Mouse (Mus musculus) limb, embryonic 10.5 days (tissue): Measurements from ENCODE around the gene Efcab14. TPM values are rescaled to one million over a fixed set of nuclear protein-coding genes. Genes with fewer than 3 reads are reported as not detected.

Source experiments
- DNase-seq: peaks from one replicate; pipeline ENCODE4 v3.0.0-alpha.2; 2017; ENCODE audit warnings: low spot score
- H3K27ac ChIP-seq: fragments of 300-500 bp; sonication (generic); 2 replicates; pipeline ENCODE4 v1.5.1; 2016; ENCODE audit warnings: mild to moderate bottlenecking
- H3K27me3 ChIP-seq: fragments of 300-500 bp; sonication (generic); 2 replicates; pipeline ENCODE4 v1.6.1; 2016; ENCODE audit warnings: low read depth, mild to moderate bottlenecking; ENCODE audit not compliant: poor library complexity, severe bottlenecking
- H3K36me3 ChIP-seq: fragments of 300-500 bp; sonication (generic); 2 replicates; pipeline ENCODE4 v1.6.1; 2016; ENCODE audit warnings: mild to moderate bottlenecking, moderate library complexity
- H3K4me1 ChIP-seq: fragments of 300-500 bp; sonication (generic); 2 replicates; pipeline ENCODE4 v1.6.1; 2016
- H3K4me3 ChIP-seq: fragments of 300-500 bp; sonication (generic); 2 replicates; pipeline ENCODE4 v1.5.1; 2016; ENCODE audit warnings: mild to moderate bottlenecking, moderate library complexity
- H3K9me3 ChIP-seq: fragments of 300-500 bp; sonication (generic); replicated peaks from 2 replicates; pipeline ENCODE4 v1.6.1; 2016; ENCODE audit warnings: mild to moderate bottlenecking
- WGBS: fragments of 180-500 bp; shearing (Covaris S2); methylation state at CpG from one replicate; pipeline ENCODE4 v1.1.7; 2016; 5-methylcytosine and 5-hydroxymethylcytosine counted together
- polyA plus RNA-seq: library from polyadenylated mRNA; unstranded; fragments of >200 nt; fragmentation: Nextera tagmentation; extraction: Ambion mirVana; gene quantifications from 2 replicates; pipeline ENCODE4 v1.2.1, GENCODE M21; 2016

Gene Efcab14
- 30.8 and 34.0 TPM in 2 replicates for polyA plus RNA-seq

DNA sequence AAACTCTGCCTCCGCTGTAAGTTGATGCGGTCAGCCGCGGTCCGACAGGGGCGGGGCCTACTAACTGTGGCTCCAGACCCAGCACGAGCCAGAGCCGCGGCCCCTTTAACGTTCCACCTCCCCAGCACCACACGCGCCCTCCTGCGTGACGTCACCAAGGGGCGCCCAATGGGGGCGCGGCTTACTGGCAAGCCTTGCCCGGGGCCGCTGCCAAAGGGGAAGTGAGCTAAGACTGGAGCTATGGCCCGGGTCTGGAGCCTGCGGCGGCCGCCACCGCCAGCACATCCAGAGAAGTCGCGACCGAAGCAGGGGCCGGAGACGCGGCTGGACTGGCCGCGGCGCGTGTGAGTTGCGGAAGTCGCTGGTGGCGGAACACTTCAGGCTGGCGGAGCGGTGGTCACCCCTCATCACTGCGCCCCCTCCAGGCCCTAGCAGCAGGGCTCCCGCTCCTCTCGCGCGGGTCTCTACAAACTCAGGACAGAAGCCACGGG lies at the start of gene Efcab14:
Gene Efcab14 (plus strand): TSS at position 194 of the 491 bp plus-strand sequence.
- under 1% methylated on average over 45 of the region's 45 CpGs for WGBS
- H3K27ac ChIP-seq = peak within 1 kb of the TSS; percentile 90
- peaks cover 22% of the 10 kb centered on the region for H3K4me1 ChIP-seq
- DNase-seq = peak; percentile 100
- no peaks in the 10 kb centered on the region for H3K9me3 ChIP-seq
- H3K27me3 ChIP-seq = 0 out of 2 replicates have a peak, but pooled peaks cover 9% of the 10 kb centered on the region
- H3K4me3 ChIP-seq = peak within 1 kb of the TSS; percentile 90
- peaks cover 25% of the 10 kb centered on the region for H3K36me3 ChIP-seq

DNA sequence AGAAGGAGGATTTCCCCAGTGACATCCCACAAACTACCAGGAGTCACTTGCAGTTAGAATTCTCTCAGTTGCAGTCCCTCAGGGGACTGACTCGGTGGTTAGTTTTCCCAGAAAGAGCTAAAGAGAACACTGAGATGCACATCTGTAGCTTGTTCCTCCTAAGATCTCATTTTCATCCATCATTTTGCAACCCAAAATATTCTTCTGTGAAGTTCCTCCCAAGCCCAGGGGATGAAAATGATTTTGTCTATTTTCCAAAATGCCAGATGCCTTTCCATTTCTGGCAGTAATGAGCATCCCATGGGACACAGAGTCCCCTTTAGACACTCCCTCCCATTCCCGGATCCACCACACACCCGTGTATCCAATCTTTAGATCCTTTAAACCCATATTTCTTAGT lies 36.1 kb upstream of the Efcab14 start:
- 86% methylated on average over 3 of the region's 3 CpGs for WGBS
- no peaks in the 10 kb centered on the region for H3K4me1 ChIP-seq
- H3K4me3 ChIP-seq = no peak overlapping the region
- no peaks in the 10 kb centered on the region for H3K36me3 ChIP-seq
- DNase-seq = no peak
- H3K27ac ChIP-seq = no peak overlapping the region
- H3K27me3 ChIP-seq = no peaks in the 10 kb centered on the region
- H3K9me3 ChIP-seq = no peaks in the 10 kb centered on the region

DNA sequence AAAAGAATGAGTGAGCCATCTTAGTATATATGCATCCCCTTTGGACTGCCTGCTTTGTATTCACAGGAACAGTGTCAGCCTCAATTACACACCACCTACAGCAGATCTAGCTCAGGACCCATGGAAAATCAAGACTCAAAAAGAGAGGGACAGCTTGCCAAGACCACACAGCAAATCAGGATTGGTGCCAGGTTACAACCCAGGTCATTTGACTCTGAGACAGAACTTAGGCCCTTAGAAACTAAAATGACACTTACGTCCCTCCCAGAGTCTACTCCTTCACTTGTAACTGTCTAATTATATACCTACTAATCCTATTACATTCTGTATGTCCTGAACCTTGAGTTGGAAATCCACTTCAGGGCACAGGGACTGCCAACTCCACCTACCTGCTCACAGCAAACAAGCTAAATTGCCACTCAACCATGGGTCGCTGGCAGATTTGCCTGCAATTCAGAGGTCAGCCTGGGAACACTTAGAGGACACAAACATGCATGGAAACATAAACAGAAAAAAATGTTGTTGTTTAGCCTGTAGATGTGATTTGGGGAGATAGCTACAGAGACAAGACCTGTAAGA lies 33.5 kb upstream of the Efcab14 start:
- Histone ChIP-seq H3K36me3 (no peaks in the 10 kb centered on the region), H3K9me3 (no peaks in the 10 kb centered on the region), H3K4me1 (peaks cover 2% of the 10 kb centered on the region), H3K27me3 (no peaks in the 10 kb centered on the region), H3K4me3 (no peak overlapping the region), H3K27ac (no peak overlapping the region)
- 79% methylated on average over 2 of the region's 2 CpGs for WGBS
- DNase-seq = no peak

DNA sequence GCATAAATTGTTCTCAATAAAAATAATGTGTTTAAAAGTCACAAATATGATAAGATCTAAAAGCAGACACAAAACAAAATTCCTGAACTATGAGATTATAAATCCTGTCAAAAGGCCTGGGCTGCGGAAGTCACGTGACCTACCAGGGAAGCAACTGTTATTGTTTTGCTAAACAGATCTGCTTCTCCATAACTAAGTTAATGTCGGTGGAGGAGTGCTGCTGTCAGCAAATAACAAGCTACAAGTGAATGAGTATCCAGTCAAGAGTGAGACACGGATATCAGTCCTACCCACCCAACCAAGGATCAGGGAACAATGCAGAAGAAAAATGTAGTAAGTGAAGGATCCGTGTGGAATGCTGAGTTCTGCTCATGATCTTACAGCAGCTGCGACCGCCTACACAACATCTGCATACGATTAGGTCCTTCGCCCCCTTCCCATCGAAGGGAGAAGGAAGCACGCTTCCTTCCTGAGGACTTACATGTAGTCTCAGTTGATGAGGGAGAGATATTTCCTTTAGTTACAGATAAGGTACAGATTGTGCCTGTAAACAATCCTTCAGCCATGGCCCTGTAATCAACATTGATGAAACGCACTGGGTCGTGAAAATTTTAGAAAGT lies 28.5 kb upstream of the Efcab14 start:
- 39% methylated on average over 13 of the region's 13 CpGs for WGBS
- H3K4me3 ChIP-seq = no peak overlapping the region
- no peak overlapping the region for H3K27ac ChIP-seq
- no peaks in the 10 kb centered on the region for H3K27me3 ChIP-seq
- DNase-seq = peak; percentile 46
- H3K36me3 ChIP-seq = no peaks in the 10 kb centered on the region
- no peaks in the 10 kb centered on the region for H3K9me3 ChIP-seq
- peaks cover 14% of the 10 kb centered on the region for H3K4me1 ChIP-seq

DNA sequence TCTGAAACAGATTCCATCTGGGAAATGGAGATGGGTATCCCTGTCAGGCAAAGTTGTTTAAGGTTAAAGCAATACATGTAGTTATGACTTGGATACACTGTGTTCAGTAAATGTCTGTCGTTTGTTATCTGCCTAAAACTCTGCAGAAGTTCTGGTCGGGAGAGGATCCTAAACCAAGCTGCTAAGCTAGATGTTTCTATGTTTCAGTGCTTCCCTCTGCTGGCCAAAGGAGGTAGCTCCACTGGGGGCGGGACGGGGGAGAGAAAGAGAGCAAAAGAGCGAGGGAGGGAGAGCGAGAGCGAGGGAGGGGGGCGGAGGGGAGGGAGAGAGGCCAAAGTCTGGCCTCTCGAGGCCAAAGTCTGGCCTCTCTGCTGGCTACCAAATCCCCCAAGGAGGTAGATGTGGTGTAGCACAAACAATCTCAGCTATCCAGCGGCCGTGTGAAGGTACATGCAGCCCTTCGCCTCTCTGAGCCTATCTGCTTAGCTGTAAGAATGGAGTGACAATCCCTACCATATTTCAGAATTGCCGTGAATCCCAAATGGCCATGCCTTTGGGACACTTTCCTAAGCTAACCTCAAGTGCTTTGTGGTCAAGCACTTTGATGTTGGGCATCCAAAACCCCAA lies 27.6 kb upstream of the Efcab14 start:
- Histone ChIP-seq H3K27ac (no peak overlapping the region), H3K9me3 (no peaks in the 10 kb centered on the region), H3K36me3 (no peaks in the 10 kb centered on the region), H3K27me3 (no peaks in the 10 kb centered on the region), H3K4me1 (peaks cover 14% of the 10 kb centered on the region), H3K4me3 (peak overlapping the region; percentile 28)
- 16% methylated on average over 12 of the region's 13 CpGs for WGBS
- DNase-seq = peak; percentile 86

DNA sequence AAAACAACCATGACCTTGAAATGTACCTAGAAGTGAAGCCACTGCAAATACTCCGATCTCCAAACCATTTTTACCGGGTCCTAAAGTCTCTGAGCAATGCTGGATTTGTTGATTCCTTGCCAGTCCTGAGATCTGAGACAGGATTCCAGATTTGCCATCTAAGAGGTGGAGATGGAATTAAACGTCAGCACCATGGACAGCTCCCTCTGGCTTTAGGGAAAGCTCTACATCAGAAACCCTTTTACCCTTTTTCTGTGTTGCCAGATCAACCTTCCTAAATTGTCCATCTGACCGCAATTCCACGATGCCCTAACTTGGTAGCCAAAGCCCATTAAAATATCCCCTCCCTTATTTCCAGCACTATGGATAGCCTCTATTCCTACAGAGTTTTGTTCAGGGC lies 8.8 kb upstream of the Efcab14 start:
- H3K4me3 ChIP-seq = no peak overlapping the region
- 16% methylated on average over 5 of the region's 5 CpGs for WGBS
- H3K9me3 ChIP-seq = no peaks in the 10 kb centered on the region
- no peak overlapping the region for H3K27ac ChIP-seq
- peaks cover 5% of the 10 kb centered on the region for H3K4me1 ChIP-seq
- H3K36me3 ChIP-seq = no peaks in the 10 kb centered on the region
- DNase-seq = peak; percentile 79
- 0 out of 2 replicates have a peak, but pooled peaks cover 4% of the 10 kb centered on the region for H3K27me3 ChIP-seq

DNA sequence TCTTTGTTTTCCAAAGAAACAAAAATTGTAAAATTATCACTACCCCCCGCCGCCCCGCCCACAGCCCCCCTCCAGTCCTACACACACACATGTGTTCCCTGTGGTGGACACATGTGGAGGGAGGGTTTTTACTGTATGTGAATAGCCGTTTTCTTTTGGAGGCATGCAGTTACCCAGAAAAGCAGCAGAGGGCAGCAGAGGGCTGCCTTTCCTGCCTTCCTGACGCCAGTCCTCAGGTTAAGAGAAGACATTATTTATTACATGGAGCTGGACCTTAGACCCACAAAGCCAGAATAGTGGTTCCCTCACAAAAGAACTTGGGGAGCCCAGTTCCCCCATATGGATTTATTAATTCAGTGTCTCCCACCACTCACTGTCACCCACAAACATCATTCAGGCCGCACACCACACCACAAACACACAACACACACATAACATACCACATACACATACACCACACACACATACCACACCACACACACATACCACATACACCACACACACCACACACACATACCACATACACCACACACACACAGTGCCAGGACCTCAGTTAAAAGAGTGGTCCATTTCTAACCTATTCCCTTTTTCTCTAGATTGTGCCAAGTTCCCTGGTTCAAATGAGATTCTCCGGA lies 5.8 kb upstream of the Efcab14 start:
- peak; percentile 81 for DNase-seq
- Histone ChIP-seq H3K27me3 (0 out of 2 replicates have a peak, but pooled peaks cover 9% of the 10 kb centered on the region), H3K4me3 (no peak overlapping the region), H3K9me3 (no peaks in the 10 kb centered on the region), H3K27ac (no peak overlapping the region), H3K4me1 (peaks cover 5% of the 10 kb centered on the region), H3K36me3 (no peaks in the 10 kb centered on the region)
- WGBS = 23% methylated on average over 7 of the region's 7 CpGs

DNA sequence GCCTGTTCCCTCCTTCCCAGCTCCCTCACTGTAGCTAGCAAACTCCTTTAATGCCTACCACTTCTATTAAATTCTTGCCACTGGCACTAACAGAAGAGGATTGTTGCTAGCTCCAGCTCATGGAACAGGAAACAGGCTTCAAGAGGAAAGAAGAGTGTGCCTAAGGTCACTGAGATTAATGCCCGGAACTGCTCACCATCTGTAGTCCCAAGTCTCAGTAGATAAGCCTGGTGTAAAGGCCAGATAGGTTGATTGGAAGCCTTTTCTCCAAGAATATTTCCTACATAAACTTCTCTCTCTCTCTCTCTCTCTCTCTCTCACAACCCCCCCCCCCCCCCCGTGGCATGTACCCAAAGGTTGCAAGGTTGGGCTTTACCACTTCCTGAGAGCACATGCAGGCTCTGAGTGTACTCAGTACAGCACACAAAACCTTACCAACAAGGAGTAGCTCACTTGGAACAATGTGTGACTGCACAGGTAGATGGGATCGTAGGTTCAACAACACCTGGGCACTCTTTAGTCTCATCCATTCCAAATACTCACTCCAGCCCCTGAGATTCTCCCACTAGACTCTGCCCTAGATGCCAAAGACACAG lies 5.2 kb upstream of the Efcab14 start:
- no peak overlapping the region for H3K27ac ChIP-seq
- 79% methylated on average over 3 of the region's 3 CpGs for WGBS
- no peak for DNase-seq
- H3K4me3 ChIP-seq = no peak overlapping the region
- peaks cover 9% of the 10 kb centered on the region for H3K4me1 ChIP-seq
- H3K9me3 ChIP-seq = no peaks in the 10 kb centered on the region
- 0 out of 2 replicates have a peak, but pooled peaks cover 9% of the 10 kb centered on the region for H3K27me3 ChIP-seq
- no peaks in the 10 kb centered on the region for H3K36me3 ChIP-seq

DNA sequence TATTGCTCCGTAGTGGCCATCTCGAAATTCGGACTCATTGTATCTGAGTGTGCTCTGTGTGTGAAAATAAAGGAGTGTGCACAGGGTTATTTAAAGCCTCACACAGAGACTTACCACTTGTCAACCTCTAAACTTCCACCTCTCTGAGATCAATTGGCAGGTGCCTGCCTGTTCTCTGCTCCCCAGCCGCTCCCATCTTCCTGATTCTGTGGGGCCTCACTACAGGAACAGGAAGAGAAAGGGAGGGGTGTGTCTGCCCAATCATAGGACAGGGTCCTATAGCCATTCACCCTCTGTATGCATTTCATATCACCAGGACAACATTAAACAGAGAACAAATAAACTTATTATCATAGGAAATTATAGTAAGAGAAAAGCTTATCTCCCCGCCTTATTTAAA lies 3.8 kb upstream of the Efcab14 start:
- WGBS = 80% methylated on average over 5 of the region's 5 CpGs
- no peak for DNase-seq
- H3K27ac ChIP-seq = no peak overlapping the region

DNA sequence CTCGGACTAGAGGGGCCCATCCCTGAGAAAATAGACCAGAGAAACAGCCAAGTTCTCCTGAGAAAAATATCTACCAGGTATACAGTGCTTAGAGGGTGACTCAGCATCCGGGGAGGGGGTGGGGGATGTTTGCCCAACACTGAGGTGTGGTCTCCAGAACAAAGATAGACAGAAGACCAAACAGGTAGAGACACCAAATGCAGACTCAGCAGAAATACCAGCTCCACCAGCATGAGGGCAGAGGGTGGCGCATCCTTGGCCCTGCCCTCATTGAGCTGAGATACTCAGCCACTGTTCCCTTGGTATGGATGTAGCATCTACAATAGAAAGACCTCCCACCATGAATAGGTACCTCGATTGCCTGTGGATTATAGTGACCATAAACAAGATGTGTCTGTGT lies 2.7 kb upstream of the Efcab14 start:
- no peak overlapping the region for H3K27ac ChIP-seq
- peaks cover under 1% of the 10 kb centered on the region; the same call in 1 of the 2 replicates for H3K36me3 ChIP-seq
- peaks cover 27% of the 10 kb centered on the region for H3K4me1 ChIP-seq
- no peaks in the 10 kb centered on the region for H3K9me3 ChIP-seq
- DNase-seq = no peak
- H3K4me3 ChIP-seq = no peak overlapping the region
- 0 out of 2 replicates have a peak, but pooled peaks cover 9% of the 10 kb centered on the region for H3K27me3 ChIP-seq
- WGBS = 75% methylated on average over 4 of the region's 4 CpGs

More for the DNA sequence above, 3.8 kb upstream of the Efcab14 start:
- no peaks in the 10 kb centered on the region for H3K9me3 ChIP-seq
- no peak overlapping the region for H3K4me3 ChIP-seq
- H3K27me3 ChIP-seq = 0 out of 2 replicates have a peak, but pooled peaks cover 9% of the 10 kb centered on the region
- peaks cover 18% of the 10 kb centered on the region for H3K4me1 ChIP-seq
- no peaks in the 10 kb centered on the region for H3K36me3 ChIP-seq

DNA sequence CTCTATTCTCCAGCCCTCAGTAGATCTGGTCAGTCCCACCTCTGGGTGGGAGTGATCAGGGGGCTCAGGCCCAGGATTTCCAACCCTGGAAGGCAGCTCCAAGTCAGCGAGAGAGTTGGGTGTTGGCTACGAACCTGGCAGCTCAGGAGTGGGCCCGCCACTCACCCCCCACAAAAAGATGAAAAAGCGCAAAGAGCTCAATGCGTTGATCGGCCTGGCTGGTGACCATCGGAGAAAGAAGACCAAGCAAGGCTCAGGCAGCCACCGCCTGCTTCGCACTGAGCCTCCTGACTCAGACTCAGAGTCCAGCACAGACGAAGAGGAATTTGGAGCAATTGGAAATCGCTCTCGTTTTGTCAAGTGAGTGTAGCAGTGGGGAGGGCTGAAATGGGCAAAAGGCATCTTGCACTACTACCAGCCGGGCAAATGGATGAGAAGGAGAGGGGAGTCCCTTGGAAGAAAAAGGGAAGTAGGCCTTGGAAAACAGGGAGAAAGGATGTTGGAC lies 989 bp downstream of the Efcab14 start:
- no peaks in the 10 kb centered on the region for H3K9me3 ChIP-seq
- H3K36me3 ChIP-seq = peaks cover 31% of the 10 kb centered on the region
- WGBS = 44% methylated on average over 13 of the region's 13 CpGs
- peak overlapping the region; percentile 90 for H3K4me3 ChIP-seq
- H3K27me3 ChIP-seq = 0 out of 2 replicates have a peak, but pooled peaks cover 6% of the 10 kb centered on the region
- H3K4me1 ChIP-seq = peaks cover 23% of the 10 kb centered on the region
- no peak for DNase-seq
- peak overlapping the region; percentile 90; the same call in 1 of the 2 replicates for H3K27ac ChIP-seq

DNA sequence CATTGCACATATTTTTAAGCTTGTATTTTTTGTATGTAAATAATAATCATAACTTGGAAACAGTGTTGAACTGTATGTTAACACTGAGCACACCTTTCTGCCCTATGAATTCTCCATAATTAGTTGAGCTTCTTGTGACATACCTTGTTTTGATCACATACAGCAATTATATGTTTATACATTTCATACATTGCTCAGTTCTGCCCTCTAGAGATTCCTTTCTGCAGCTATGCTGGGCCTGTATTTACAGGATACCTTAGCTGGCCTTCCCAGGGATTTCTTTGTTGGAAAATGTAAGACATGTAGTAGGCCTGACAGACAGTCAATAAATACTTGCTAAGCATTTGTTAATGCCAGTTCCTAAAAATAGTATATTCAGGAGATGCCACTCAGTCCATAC lies 5.1 kb downstream of the Efcab14 start:
- Histone ChIP-seq H3K36me3 (peaks cover 45% of the 10 kb centered on the region), H3K4me1 (peaks cover 42% of the 10 kb centered on the region), H3K4me3 (no peak overlapping the region), H3K9me3 (no peaks in the 10 kb centered on the region), H3K27me3 (no peaks in the 10 kb centered on the region), H3K27ac (no peak overlapping the region)
- DNase-seq = no peak
